Mouse (Mus musculus): Measurements from ENCODE around the gene Mroh2a. TPM values are rescaled to one million over a fixed set of nuclear protein-coding genes. Genes with fewer than 3 reads are reported as not detected.

The Mroh2a gene
- polyA plus RNA-seq, 1 experiment from 2014 or later: 0.46 TPM

- Histone ChIP-seq H3K36me3 (no peaks in the 10 kb centered on the region), H3K27ac (no peak overlapping the region), H3K4me2 (no peak overlapping the region), H3K27me3 (replicated peaks) (no peaks in the 10 kb centered on the region), H3K4me3 (no peak overlapping the region), H3K9ac (no peak overlapping the region), H3K4me1 (peaks cover 11% of the 10 kb centered on the region), H3K9me3 (replicated peaks) (peaks cover 53% of the 10 kb centered on the region)
- ATAC-seq: no peak
- WGBS (ENCODE audit: insufficient replicate concordance): 51% methylated on average over 8 of the region's 8 CpGs
Observed at GRCm38 (mm10) chr1:88212341-88213045, 14.3 kb upstream of the Mroh2a start.

GRCm38 (mm10) chr1:88213061-88213460 is 13.7 kb upstream of the Mroh2a start:
- no peak for ATAC-seq
- peaks cover 6% of the 10 kb centered on the region; the same call in 1 of the 2 replicates for H3K4me1 ChIP-seq
- no peak overlapping the region for H3K9ac ChIP-seq
- H3K27me3 ChIP-seq (replicated peaks): no peaks in the 10 kb centered on the region
- no peaks in the 10 kb centered on the region for H3K36me3 ChIP-seq
- peaks cover 55% of the 10 kb centered on the region for H3K9me3 ChIP-seq (replicated peaks)
- 56% methylated on average over 1 of the region's 1 CpGs for WGBS (ENCODE audit: insufficient replicate concordance)
- H3K4me3 ChIP-seq: no peak overlapping the region
- no peak overlapping the region for H3K4me2 ChIP-seq
- no peak overlapping the region for H3K27ac ChIP-seq

- WGBS (ENCODE audit: insufficient replicate concordance): 65% methylated on average over 2 of the region's 2 CpGs
- Histone ChIP-seq H3K27ac (no peak overlapping the region), H3K9ac (no peak overlapping the region), H3K4me3 (no peak overlapping the region), H3K9me3 (replicated peaks) (peaks cover 55% of the 10 kb centered on the region), H3K4me1 (no peaks in the 10 kb centered on the region), H3K36me3 (no peaks in the 10 kb centered on the region), H3K27me3 (replicated peaks) (no peaks in the 10 kb centered on the region), H3K4me2 (no peak overlapping the region)
- ATAC-seq: peak; percentile 9; the same call in 1 of the 2 replicates
Observed at GRCm38 (mm10) chr1:88213766-88214461, 12.9 kb upstream of the Mroh2a start.

- Histone ChIP-seq H3K9ac (no peak overlapping the region), H3K27ac (no peak overlapping the region), H3K4me1 (no peaks in the 10 kb centered on the region), H3K9me3 (replicated peaks) (peaks cover 55% of the 10 kb centered on the region), H3K27me3 (replicated peaks) (no peaks in the 10 kb centered on the region), H3K36me3 (no peaks in the 10 kb centered on the region), H3K4me3 (no peak overlapping the region), H3K4me2 (no peak overlapping the region)
- WGBS (ENCODE audit: insufficient replicate concordance): 62% methylated on average over 2 of the region's 2 CpGs
- no peak for ATAC-seq
Observed at GRCm38 (mm10) chr1:88214462-88214952, 12.3 kb upstream of the Mroh2a start.

- ATAC-seq: no peak
- no peak overlapping the region for H3K4me3 ChIP-seq
- H3K9ac ChIP-seq: no peak overlapping the region
- no peaks in the 10 kb centered on the region for H3K36me3 ChIP-seq
- peaks cover 55% of the 10 kb centered on the region for H3K9me3 ChIP-seq (replicated peaks)
- H3K4me1 ChIP-seq: no peaks in the 10 kb centered on the region
- H3K27me3 ChIP-seq (replicated peaks): no peaks in the 10 kb centered on the region
- WGBS (ENCODE audit: insufficient replicate concordance): 57% methylated on average over 10 of the region's 10 CpGs
- no peak overlapping the region for H3K27ac ChIP-seq
- H3K4me2 ChIP-seq: no peak overlapping the region
Observed at GRCm38 (mm10) chr1:88215466-88216380, 11.1 kb upstream of the Mroh2a start.

GRCm38 (mm10) chr1:88216551-88216950 is 10.2 kb upstream of the Mroh2a start:
- no peak for ATAC-seq
- no peaks in the 10 kb centered on the region for H3K27me3 ChIP-seq (replicated peaks)
- H3K27ac ChIP-seq: no peak overlapping the region
- no peak overlapping the region for H3K4me3 ChIP-seq
- H3K36me3 ChIP-seq: no peaks in the 10 kb centered on the region
- peaks cover 55% of the 10 kb centered on the region for H3K9me3 ChIP-seq (replicated peaks)
- H3K9ac ChIP-seq: no peak overlapping the region
- no peak overlapping the region for H3K4me2 ChIP-seq
- no peaks in the 10 kb centered on the region for H3K4me1 ChIP-seq
- 45% methylated on average over 2 of the region's 2 CpGs for WGBS (ENCODE audit: insufficient replicate concordance)

GRCm38 (mm10) chr1:88217144-88217543 is 9.6 kb upstream of the Mroh2a start:
- Histone ChIP-seq H3K36me3 (no peaks in the 10 kb centered on the region), H3K4me2 (no peak overlapping the region), H3K4me3 (no peak overlapping the region), H3K27me3 (replicated peaks) (no peaks in the 10 kb centered on the region), H3K27ac (no peak overlapping the region), H3K4me1 (no peaks in the 10 kb centered on the region), H3K9me3 (replicated peaks) (peaks cover 50% of the 10 kb centered on the region), H3K9ac (no peak overlapping the region)
- no peak for ATAC-seq
- 47% methylated on average over 2 of the region's 2 CpGs for WGBS (ENCODE audit: insufficient replicate concordance)

GRCm38 (mm10) chr1:88217576-88217975 is 9.2 kb upstream of the Mroh2a start:
- no peaks in the 10 kb centered on the region for H3K4me1 ChIP-seq
- WGBS (ENCODE audit: insufficient replicate concordance): 28% methylated on average over 3 of the region's 3 CpGs
- no peaks in the 10 kb centered on the region for H3K36me3 ChIP-seq
- peaks cover 46% of the 10 kb centered on the region for H3K9me3 ChIP-seq (replicated peaks)
- H3K4me3 ChIP-seq: no peak overlapping the region
- no peak overlapping the region for H3K27ac ChIP-seq
- ATAC-seq: no peak
- no peaks in the 10 kb centered on the region for H3K27me3 ChIP-seq (replicated peaks)
- no peak overlapping the region for H3K9ac ChIP-seq
- H3K4me2 ChIP-seq: no peak overlapping the region

- no peaks in the 10 kb centered on the region for H3K4me1 ChIP-seq
- ATAC-seq: no peak
- H3K4me3 ChIP-seq: no peak overlapping the region
- no peak overlapping the region for H3K27ac ChIP-seq
- H3K27me3 ChIP-seq (replicated peaks): no peaks in the 10 kb centered on the region
- H3K4me2 ChIP-seq: no peak overlapping the region
- H3K9me3 ChIP-seq (replicated peaks): peaks cover 41% of the 10 kb centered on the region
- H3K9ac ChIP-seq: no peak overlapping the region
- H3K36me3 ChIP-seq: no peaks in the 10 kb centered on the region
- WGBS (ENCODE audit: insufficient replicate concordance): 61% methylated on average over 9 of the region's 9 CpGs
Observed at GRCm38 (mm10) chr1:88218051-88218450, 8.7 kb upstream of the Mroh2a start.

GRCm38 (mm10) chr1:88218591-88218990 is 8.2 kb upstream of the Mroh2a start:
- no peaks in the 10 kb centered on the region for H3K27me3 ChIP-seq (replicated peaks)
- no peaks in the 10 kb centered on the region for H3K36me3 ChIP-seq
- no peak overlapping the region for H3K27ac ChIP-seq
- H3K4me3 ChIP-seq: no peak overlapping the region
- H3K9me3 ChIP-seq (replicated peaks): peaks cover 36% of the 10 kb centered on the region
- H3K9ac ChIP-seq: no peak overlapping the region
- WGBS (ENCODE audit: insufficient replicate concordance): 40% methylated on average over 4 of the region's 4 CpGs
- H3K4me1 ChIP-seq: no peaks in the 10 kb centered on the region
- no peak for ATAC-seq
- H3K4me2 ChIP-seq: no peak overlapping the region

- ATAC-seq: no peak
- Histone ChIP-seq H3K27me3 (replicated peaks) (no peaks in the 10 kb centered on the region), H3K4me1 (no peaks in the 10 kb centered on the region), H3K27ac (no peak overlapping the region), H3K9me3 (replicated peaks) (peaks cover 31% of the 10 kb centered on the region), H3K4me3 (no peak overlapping the region), H3K36me3 (no peaks in the 10 kb centered on the region), H3K4me2 (no peak overlapping the region), H3K9ac (no peak overlapping the region)
- 15% methylated on average over 1 of the region's 1 CpGs for WGBS (ENCODE audit: insufficient replicate concordance)
Observed at GRCm38 (mm10) chr1:88219054-88219453, 7.7 kb upstream of the Mroh2a start.

GRCm38 (mm10) chr1:88220336-88220735 is 6.5 kb upstream of the Mroh2a start:
- H3K9ac ChIP-seq: no peak overlapping the region
- no peak overlapping the region for H3K4me3 ChIP-seq
- no peak overlapping the region for H3K27ac ChIP-seq
- no peak for ATAC-seq
- H3K36me3 ChIP-seq: no peaks in the 10 kb centered on the region
- no peaks in the 10 kb centered on the region for H3K4me1 ChIP-seq
- H3K27me3 ChIP-seq (replicated peaks): no peaks in the 10 kb centered on the region
- H3K4me2 ChIP-seq: no peak overlapping the region
- peaks cover 21% of the 10 kb centered on the region for H3K9me3 ChIP-seq (replicated peaks)
